Mouse (Mus musculus): ENCODE data around the gene Psph. TPM values are rescaled to one million over a fixed set of nuclear protein-coding genes. Genes with fewer than 3 reads are reported as not detected.
A peak's percentile ranks its signal among the peaks of the same experiment; 100 is the strongest.
"Not testable (repeated sequence)": the region's sequence is repeated elsewhere in the genome, so short reads cannot be mapped to it uniquely, and the experiment has no call there.

Psph gene
- polyA plus RNA-seq, 1 experiment = 32.9 TPM

DNA sequence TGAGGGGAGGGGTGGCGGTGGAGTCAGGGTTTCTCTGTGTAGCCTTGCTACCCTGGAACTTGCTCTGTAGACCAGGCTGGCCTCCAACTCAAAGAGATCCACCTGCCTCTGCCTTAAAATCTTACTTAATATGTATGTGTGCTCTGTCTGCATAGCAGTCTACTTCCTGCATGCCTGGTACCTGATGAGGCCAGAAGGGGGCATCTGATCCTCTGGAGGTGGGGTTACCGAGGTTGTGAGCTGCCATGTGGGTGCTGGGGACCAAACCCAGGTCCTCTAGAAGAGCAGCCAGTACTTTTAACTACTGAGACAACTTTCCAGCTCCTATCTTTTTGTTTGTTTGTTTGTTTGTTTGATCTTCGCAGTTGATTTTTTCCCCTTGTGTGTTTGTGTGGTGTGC is 7.1 kb downstream of the Psph start:
- no peak overlapping the region for H3K27ac ChIP-seq (ENCODE audit: control insufficient read depth, insufficient read depth, low read length)
- WGBS = 93% methylated on average over 3 of the region's 3 CpGs
- peaks cover 5% of the 10 kb centered on the region; the same call in 1 of the 2 replicates for H3K4me1 ChIP-seq (replicated peaks; ENCODE audit: control insufficient read depth, insufficient read depth, low read length)
- DNase-seq = no peak
- TF ChIP-seq POLR2A (IDR thresholded peaks at IDR 0.05; ENCODE audit: control insufficient read depth, extremely low read depth, insufficient read depth, low read length, poor library complexity) (no peak), CTCF (IDR thresholded peaks at IDR 0.05; ENCODE audit: borderline replicate concordance, control insufficient read depth, extremely low read depth, insufficient read depth, low read length, poor library complexity) (no peak)
- no peak overlapping the region for H3K4me3 ChIP-seq (ENCODE audit: control insufficient read depth, insufficient read depth, low read length)
- no peaks in the 10 kb centered on the region for H3K36me3 ChIP-seq (ENCODE audit: control insufficient read depth, insufficient read depth, low read length)
- H3K27me3 ChIP-seq (ENCODE audit: control insufficient read depth, insufficient read depth, low read length) = no peaks in the 10 kb centered on the region

DNA sequence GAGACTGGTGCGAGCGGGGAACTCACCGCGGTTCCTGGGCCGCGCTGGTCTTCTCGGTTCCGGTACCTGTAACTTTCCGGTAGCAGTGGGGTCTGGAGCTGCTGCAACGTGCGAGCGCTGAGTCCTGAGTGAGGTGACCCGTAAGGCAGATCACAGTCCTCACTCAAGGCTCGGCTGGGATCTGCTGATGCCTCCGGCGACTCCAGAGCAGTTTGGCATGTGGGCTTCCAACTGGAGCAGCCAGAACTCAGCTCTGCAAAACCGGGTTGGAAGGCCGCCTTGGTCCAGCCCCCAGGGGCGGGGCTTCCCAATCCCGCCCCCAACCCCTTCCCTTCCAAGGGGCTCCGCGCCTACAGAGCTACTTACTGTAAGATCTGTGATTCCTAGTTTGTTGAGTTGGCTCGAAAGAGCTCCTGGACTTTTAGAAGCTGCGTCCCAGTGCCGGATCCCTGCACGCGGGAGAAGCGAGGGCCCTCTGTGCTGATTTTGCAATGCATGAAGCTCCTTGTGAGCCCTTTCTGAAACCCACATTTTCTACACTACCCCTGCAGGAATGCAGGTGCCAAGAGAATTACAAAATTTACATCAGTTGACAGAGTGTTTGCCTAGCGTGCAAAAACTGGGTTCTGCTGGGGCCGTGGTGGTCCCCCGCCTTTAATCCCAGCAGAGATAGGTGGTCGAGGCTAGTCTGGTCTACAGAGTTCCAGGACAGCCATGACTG is 8.1 kb downstream of the Psph start:
- no peak for TF ChIP-seq POLR2A (IDR thresholded peaks at IDR 0.05; ENCODE audit: control insufficient read depth, extremely low read depth, insufficient read depth, low read length, poor library complexity)
- peak; percentile 42; the same call in 1 of the 2 replicates for TF ChIP-seq CTCF (IDR thresholded peaks at IDR 0.05; ENCODE audit: borderline replicate concordance, control insufficient read depth, extremely low read depth, insufficient read depth, low read length, poor library complexity)
- DNase-seq = peak; percentile 71
- Histone ChIP-seq H3K4me3 (ENCODE audit: control insufficient read depth, insufficient read depth, low read length) (peak overlapping the region; percentile 100), H3K27ac (ENCODE audit: control insufficient read depth, insufficient read depth, low read length) (peak overlapping the region; percentile 1; the same call in 1 of the 2 replicates), H3K27me3 (ENCODE audit: control insufficient read depth, insufficient read depth, low read length) (no peaks in the 10 kb centered on the region), H3K4me1 (replicated peaks; ENCODE audit: control insufficient read depth, insufficient read depth, low read length) (peaks cover 5% of the 10 kb centered on the region; the same call in 1 of the 2 replicates), H3K36me3 (ENCODE audit: control insufficient read depth, insufficient read depth, low read length) (no peaks in the 10 kb centered on the region)
- 2% methylated on average over 32 of the region's 32 CpGs for WGBS

DNA sequence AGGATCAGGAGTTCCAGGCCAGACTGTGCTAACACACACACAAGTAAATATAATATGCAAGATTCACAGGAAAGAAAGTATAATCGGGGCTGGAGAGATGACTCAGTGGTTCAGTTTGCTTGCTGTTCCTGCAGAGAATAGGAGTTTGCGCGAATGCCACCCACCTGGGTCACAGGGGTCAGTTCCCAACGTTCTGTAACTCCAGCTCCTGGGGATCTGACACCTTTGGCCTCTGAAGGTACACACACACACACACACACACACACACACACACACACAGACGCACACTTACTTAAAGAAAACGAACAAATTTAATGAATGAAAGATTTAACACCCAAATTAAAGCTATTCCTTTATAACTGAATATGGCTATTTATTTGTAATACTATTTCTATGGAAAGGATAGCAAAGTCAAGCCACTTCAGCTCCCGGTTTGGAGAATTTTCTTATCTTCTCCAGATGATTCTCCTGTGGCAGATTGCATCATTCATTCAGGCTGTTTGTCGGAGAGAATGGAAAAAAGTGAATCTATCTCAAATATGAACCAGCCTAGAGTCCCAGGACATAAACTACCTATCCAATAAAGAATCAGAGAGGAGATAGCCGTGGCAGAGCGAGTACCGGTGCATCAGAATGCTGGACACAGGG is 8.8 kb downstream of the Psph start:
- no peak for TF ChIP-seq POLR2A (IDR thresholded peaks at IDR 0.05; ENCODE audit: control insufficient read depth, extremely low read depth, insufficient read depth, low read length, poor library complexity)
- no peak for TF ChIP-seq CTCF (IDR thresholded peaks at IDR 0.05; ENCODE audit: borderline replicate concordance, control insufficient read depth, extremely low read depth, insufficient read depth, low read length, poor library complexity)
- H3K4me1 ChIP-seq (replicated peaks; ENCODE audit: control insufficient read depth, insufficient read depth, low read length) = peaks cover 5% of the 10 kb centered on the region; the same call in 1 of the 2 replicates
- H3K27me3 ChIP-seq (ENCODE audit: control insufficient read depth, insufficient read depth, low read length) = no peaks in the 10 kb centered on the region
- H3K36me3 ChIP-seq (ENCODE audit: control insufficient read depth, insufficient read depth, low read length) = no peaks in the 10 kb centered on the region
- H3K4me3 ChIP-seq (ENCODE audit: control insufficient read depth, insufficient read depth, low read length) = peak overlapping the region; percentile 100
- no peak overlapping the region for H3K27ac ChIP-seq (ENCODE audit: control insufficient read depth, insufficient read depth, low read length)
- DNase-seq = no peak
- 46% methylated on average over 11 of the region's 11 CpGs for WGBS

- no peak overlapping the region for H3K27ac ChIP-seq (ENCODE audit: control insufficient read depth, insufficient read depth, low read length)
- no peaks in the 10 kb centered on the region for H3K36me3 ChIP-seq (ENCODE audit: control insufficient read depth, insufficient read depth, low read length)
- H3K4me3 ChIP-seq (ENCODE audit: control insufficient read depth, insufficient read depth, low read length) = no peak overlapping the region
- WGBS = 94% methylated on average over 3 of the region's 3 CpGs
- no peaks in the 10 kb centered on the region for H3K27me3 ChIP-seq (ENCODE audit: control insufficient read depth, insufficient read depth, low read length)
- TF ChIP-seq CTCF (IDR thresholded peaks at IDR 0.05; ENCODE audit: borderline replicate concordance, control insufficient read depth, extremely low read depth, insufficient read depth, low read length, poor library complexity) (no peak), POLR2A (IDR thresholded peaks at IDR 0.05; ENCODE audit: control insufficient read depth, extremely low read depth, insufficient read depth, low read length, poor library complexity) (no peak)
- H3K4me1 ChIP-seq (replicated peaks; ENCODE audit: control insufficient read depth, insufficient read depth, low read length) = peaks cover 5% of the 10 kb centered on the region; the same call in 1 of the 2 replicates
- DNase-seq = no peak
These were observed 12.6 kb downstream of the Psph start for GRCm38 (mm10) chr5:129774661-129775060.

DNA sequence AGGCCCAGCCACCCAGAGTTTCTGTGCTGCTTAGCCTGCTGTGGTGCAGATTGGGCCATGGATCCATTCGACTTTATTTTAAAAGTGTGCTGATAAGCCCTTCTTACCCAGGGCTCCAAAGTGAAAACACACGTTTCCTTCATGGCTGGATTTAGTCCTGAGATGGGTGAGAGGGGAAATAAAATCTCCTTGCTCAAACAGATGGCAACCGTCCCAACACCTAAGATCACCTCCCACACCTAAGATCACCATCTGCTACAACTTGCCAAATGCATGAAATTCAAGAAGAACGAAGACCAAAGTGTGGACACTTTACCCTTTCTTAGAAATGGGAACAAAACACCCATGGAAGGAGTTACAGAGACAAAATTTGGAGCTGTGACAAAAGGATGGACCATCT is 13.9 kb downstream of the Psph start:
- not testable (repeated sequence) for H3K4me1 ChIP-seq (replicated peaks; ENCODE audit: control insufficient read depth, insufficient read depth, low read length); H3K4me3 ChIP-seq (ENCODE audit: control insufficient read depth, insufficient read depth, low read length); H3K27ac ChIP-seq (ENCODE audit: control insufficient read depth, insufficient read depth, low read length); H3K27me3 ChIP-seq (ENCODE audit: control insufficient read depth, insufficient read depth, low read length); DNase-seq; H3K36me3 ChIP-seq (ENCODE audit: control insufficient read depth, insufficient read depth, low read length)
- WGBS = 87% methylated on average over 4 of the region's 4 CpGs

- Histone ChIP-seq H3K27me3 (ENCODE audit: control insufficient read depth, insufficient read depth, low read length) (no peaks in the 10 kb centered on the region), H3K4me3 (ENCODE audit: control insufficient read depth, insufficient read depth, low read length) (no peak overlapping the region), H3K27ac (ENCODE audit: control insufficient read depth, insufficient read depth, low read length) (no peak overlapping the region), H3K4me1 (replicated peaks; ENCODE audit: control insufficient read depth, insufficient read depth, low read length) (no peaks in the 10 kb centered on the region), H3K36me3 (ENCODE audit: control insufficient read depth, insufficient read depth, low read length) (no peaks in the 10 kb centered on the region)
- no peak for DNase-seq
- 92% methylated on average over 10 of the region's 10 CpGs for WGBS
- no peak for TF ChIP-seq POLR2A (IDR thresholded peaks at IDR 0.05; ENCODE audit: control insufficient read depth, extremely low read depth, insufficient read depth, low read length, poor library complexity)
- TF ChIP-seq CTCF (IDR thresholded peaks at IDR 0.05; ENCODE audit: borderline replicate concordance, control insufficient read depth, extremely low read depth, insufficient read depth, low read length, poor library complexity) = no peak
These were observed 14.8 kb downstream of the Psph start for GRCm38 (mm10) chr5:129772433-129772832.
